Mouse (Mus musculus) heart, postnatal 0 days (tissue): ENCODE measurements around the gene Tep1. TPM values are rescaled to one million over a fixed set of nuclear protein-coding genes. Genes with fewer than 3 reads are reported as not detected.
"Not testable (repeated sequence)": the region's sequence is repeated elsewhere in the genome, so short reads cannot be mapped to it uniquely, and the experiment has no call there.

Source experiments
- ATAC-seq: fragments of 200-750 bp; cut with Nextera tagmentation; 2 replicates; pipeline ENCODE4 v1.8.0; 2017; ENCODE audit warnings: low read depth, moderate number of reproducible peaks, moderate library complexity; ENCODE audit not compliant: insufficient read depth
- DNase-seq: peaks from one replicate; pipeline ENCODE4 v3.0.0-alpha.2; 2016; ENCODE audit warnings: low spot score
- H3K27ac ChIP-seq: fragments of 300-500 bp; sonication (generic); 2 replicates; pipeline ENCODE4 v1.5.1; 2014; ENCODE audit warnings: low read depth, mild to moderate bottlenecking
- H3K27me3 ChIP-seq: fragments of 300-500 bp; sonication (generic); 2 replicates; pipeline ENCODE4 v1.6.1; 2014; ENCODE audit warnings: low read length, mixed read lengths; ENCODE audit not compliant: control insufficient read depth, insufficient read depth
- H3K36me3 ChIP-seq: fragments of 300-500 bp; sonication (generic); replicated peaks from 2 replicates; pipeline ENCODE4 v1.6.1; 2014; ENCODE audit warnings: low read length, mixed read lengths; ENCODE audit not compliant: control insufficient read depth, insufficient read depth
- H3K4me1 ChIP-seq: fragments of 300-500 bp; sonication (generic); 2 replicates; pipeline ENCODE4 v1.6.1; 2014; ENCODE audit warnings: antibody characterized with exemption; ENCODE audit not compliant: control insufficient read depth, insufficient read depth
- H3K4me2 ChIP-seq: fragments of 300-500 bp; sonication (generic); 2 replicates; pipeline ENCODE4 v1.6.1; 2014; ENCODE audit warnings: low read depth, mild to moderate bottlenecking, low read length, moderate library complexity
- H3K4me3 ChIP-seq: fragments of 300-500 bp; sonication (generic); 2 replicates; pipeline ENCODE4 v1.5.1; 2014; ENCODE audit warnings: low read depth, low read length
- H3K9ac ChIP-seq: fragments of 300-500 bp; sonication (generic); replicated peaks from 2 replicates; pipeline ENCODE4 v1.6.1; 2014; ENCODE audit warnings: low read depth, low read length, mixed read lengths
- H3K9me3 ChIP-seq: fragments of 300-500 bp; sonication (generic); replicated peaks from 2 replicates; pipeline ENCODE4 v1.6.1; 2016; ENCODE audit warnings: low read length; ENCODE audit not compliant: control insufficient read depth
- CTCF ChIP-seq: IDR thresholded peaks from 2 replicates; pipeline ENCODE4 v1.5.1; 2016; ENCODE audit warnings: antibody characterized with exemption, control low read depth, low read depth
- EP300 ChIP-seq: IDR thresholded peaks from 2 replicates; pipeline ENCODE4 v1.6.1; 2016; ENCODE audit warnings: antibody characterized with exemption, low read depth
- WGBS: fragments of 180-500 bp; shearing (Covaris S2); extraction: QIAGEN DNeasy Blood & Tissue Kit; methylation state at CpG from one replicate; pipeline ENCODE4 v1.1.7; 2014; 5-methylcytosine and 5-hydroxymethylcytosine counted together
- polyA plus RNA-seq: library from polyadenylated mRNA; unstranded; fragments of >200 nt; fragmentation: Nextera tagmentation; extraction: Ambion mirVana; gene quantifications from 2 replicates; pipeline ENCODE4 v1.2.1, GENCODE M21; 2015
- total RNA-seq: library from RNA; depleted of rRNA; stranded (reverse); fragments of >200 nt; gene quantifications from 2 replicates; pipeline ENCODE4 v1.2.3, GENCODE M21; 2014; ENCODE audit warnings: low replicate concordance

Tep1 gene
- total and polyA plus RNA-seq, 2 experiments from 2014 or later: 4.7 to 29.3 TPM

DNA sequence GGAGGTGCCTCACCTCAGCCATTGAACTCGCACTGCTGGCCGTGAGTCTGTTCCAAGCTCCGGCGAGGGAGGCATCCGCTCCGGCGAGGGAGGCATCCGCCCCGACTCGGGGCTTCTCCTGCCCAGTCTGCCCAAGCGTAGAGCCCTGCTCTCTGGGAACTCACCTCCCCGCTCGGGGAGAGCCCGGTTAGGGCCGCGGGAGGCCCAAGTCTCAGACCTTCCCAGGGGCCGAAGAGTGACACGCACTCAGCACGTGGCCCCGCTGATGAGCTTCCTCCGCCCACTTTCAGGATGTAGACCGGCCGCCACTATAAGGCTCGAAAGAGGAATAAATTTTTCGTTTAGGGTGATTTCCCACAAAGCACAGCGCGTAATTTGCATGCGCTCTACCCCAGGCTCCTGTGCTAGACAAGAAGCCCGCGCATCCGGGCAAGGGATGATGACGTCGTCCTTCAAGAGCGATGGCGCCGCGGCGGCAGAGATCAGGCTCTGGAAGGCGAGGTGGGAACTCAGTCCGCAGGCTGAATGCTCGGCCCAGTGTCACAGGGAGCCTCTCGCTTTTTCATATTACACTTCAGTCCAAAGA is 62.8 kb downstream of the Tep1 start, which contains the start of the genes Ccnb1ip1 and Parp2:
TSS of gene Ccnb1ip1 (minus strand) at position 246 of the 586 bp plus-strand sequence.
TSS of gene Parp2 (plus strand) at position 355 of the 586 bp plus-strand sequence.
- Histone ChIP-seq H3K9me3 (no peaks in the 10 kb centered on the region), H3K4me1 (peaks cover 6% of the 10 kb centered on the region; the same call in 1 of the 2 replicates), H3K27me3 (no peaks in the 10 kb centered on the region), H3K36me3 (peaks cover 20% of the 10 kb centered on the region), H3K9ac (peak within 1 kb of the TSS; percentile 69), H3K4me2 (peak within 1 kb of the TSS; percentile 72), H3K27ac (peak within 1 kb of the TSS; percentile 93), H3K4me3 (peak within 1 kb of the TSS; percentile 78)
- DNase-seq (peak; percentile 97), ATAC-seq (peak; percentile 99)
- under 1% methylated on average over 42 of the region's 42 CpGs for WGBS
- TF ChIP-seq CTCF (no peak), EP300 (peak; percentile 90; the same call in 1 of the 2 replicates)

DNA sequence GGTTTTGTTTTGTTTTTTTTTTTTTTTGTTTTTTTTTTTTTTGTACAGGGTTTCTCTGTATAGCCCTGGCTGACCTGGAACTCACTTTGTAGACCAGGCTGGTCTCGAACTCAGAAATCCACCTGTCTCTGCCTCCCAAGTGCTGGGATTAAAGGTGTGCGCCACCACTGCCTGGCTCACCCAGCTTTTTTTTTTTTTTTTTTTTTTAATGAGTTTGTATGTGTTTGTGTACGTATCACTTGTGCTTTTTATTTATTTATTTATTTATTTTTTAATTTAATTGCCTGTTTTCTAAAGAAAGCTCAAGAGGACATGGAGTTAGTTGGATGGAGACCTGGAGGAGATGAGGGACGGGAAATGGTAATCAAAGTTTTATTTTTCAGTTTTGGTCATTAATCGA is 63.9 kb downstream of the Tep1 start:
- H3K4me1 ChIP-seq, H3K9me3 ChIP-seq, H3K27ac ChIP-seq, H3K36me3 ChIP-seq, H3K9ac ChIP-seq, H3K4me3 ChIP-seq, H3K27me3 ChIP-seq, ATAC-seq, DNase-seq: not testable (repeated sequence)
- peak overlapping the region; percentile 72; the same call in 1 of the 2 replicates for H3K4me2 ChIP-seq
- 91% methylated on average over 5 of the region's 5 CpGs for WGBS

DNA sequence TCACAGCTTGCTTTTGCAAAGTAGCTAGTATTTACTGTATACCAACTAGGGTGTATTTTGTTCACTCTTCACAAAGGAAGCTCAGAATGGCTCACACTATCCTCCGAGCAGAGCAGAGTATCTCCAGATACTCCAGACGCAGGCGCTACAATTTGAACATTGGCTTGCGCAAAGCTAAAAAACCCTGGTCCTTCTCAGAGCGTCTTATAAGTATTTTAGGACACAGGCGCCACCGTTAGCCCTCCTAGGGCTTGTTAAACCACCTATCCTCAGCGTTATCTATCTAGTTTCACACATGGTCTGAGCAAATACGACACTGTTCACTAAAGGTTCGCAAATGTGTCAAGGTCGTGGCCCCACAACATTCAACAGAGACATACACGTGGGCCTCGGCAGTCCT is 65.7 kb downstream of the Tep1 start:
- no peak overlapping the region for H3K4me2 ChIP-seq
- H3K27me3 ChIP-seq: no peaks in the 10 kb centered on the region
- H3K27ac ChIP-seq: no peak overlapping the region
- no peak overlapping the region for H3K9ac ChIP-seq
- H3K4me3 ChIP-seq: no peak overlapping the region
- H3K9me3 ChIP-seq: no peaks in the 10 kb centered on the region
- H3K4me1 ChIP-seq: peaks cover 6% of the 10 kb centered on the region; the same call in 1 of the 2 replicates
- DNase-seq: no peak
- TF ChIP-seq EP300: no peak
- no peak for TF ChIP-seq CTCF
- no peaks in the 10 kb centered on the region for H3K36me3 ChIP-seq
- WGBS: 55% methylated on average over 13 of the region's 13 CpGs
- ATAC-seq: no peak

DNA sequence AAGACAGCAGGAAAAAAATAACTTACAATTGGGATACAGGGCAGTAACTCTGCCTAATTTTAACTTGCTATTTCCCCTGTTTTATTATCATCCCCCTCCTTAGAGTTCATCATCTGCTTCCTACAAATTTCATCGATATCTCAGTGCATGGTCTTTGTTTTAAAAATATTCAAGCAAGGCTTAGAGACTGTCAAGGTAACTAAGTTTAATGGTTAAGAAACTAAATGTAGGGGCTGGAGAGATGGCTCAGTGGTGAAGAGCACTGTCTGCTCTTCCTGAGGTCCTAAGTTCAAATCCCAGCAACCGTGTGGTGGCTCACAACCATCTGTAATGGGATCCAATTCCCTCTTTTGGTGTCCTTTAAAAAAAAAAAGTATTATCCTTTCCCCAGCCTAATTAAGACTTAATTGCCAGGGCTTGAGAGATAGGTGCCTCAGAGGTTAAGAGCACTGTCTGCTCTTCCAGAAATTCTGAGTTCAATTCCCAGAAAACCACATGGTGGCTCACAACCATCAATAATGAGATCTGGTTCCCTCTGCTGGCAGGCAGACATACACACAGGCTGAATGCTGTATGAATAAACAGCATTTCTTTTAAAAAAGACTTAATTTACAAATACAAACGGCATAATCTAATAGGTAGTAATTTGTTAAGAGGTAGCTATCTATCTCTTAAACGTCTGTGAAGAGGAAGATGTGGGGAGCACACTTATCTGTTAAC is 67.4 kb downstream of the Tep1 start:
- 60% methylated on average over 4 of the region's 4 CpGs for WGBS
- no peaks in the 10 kb centered on the region for H3K9me3 ChIP-seq
- no peak overlapping the region for H3K4me3 ChIP-seq
- no peak overlapping the region for H3K27ac ChIP-seq
- H3K27me3 ChIP-seq: no peaks in the 10 kb centered on the region
- no peaks in the 10 kb centered on the region for H3K4me1 ChIP-seq
- no peak overlapping the region for H3K4me2 ChIP-seq
- DNase-seq: no peak
- ATAC-seq: no peak
- H3K9ac ChIP-seq: no peak overlapping the region
- H3K36me3 ChIP-seq: no peaks in the 10 kb centered on the region
- TF ChIP-seq EP300 (no peak), CTCF (peak; percentile 48)

DNA sequence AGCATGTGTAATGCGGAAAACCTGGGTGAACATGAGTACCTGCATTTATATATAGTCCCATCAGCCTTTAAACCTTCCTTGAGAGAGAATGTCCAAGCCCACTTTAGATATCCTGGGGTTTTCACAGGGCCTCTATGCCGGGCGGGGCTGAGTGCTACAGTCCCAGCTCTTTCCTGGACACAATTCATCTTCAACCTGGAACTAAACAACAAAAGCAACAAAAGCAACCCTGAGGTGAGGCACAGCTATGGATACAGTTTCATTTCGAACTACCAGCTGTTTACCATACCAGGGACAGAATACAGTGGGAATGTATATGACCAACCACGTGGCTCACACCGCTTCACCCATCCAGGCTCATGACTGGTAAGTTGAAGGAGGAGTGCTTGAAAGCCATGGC is 67.9 kb downstream of the Tep1 start:
- no peaks in the 10 kb centered on the region for H3K9me3 ChIP-seq
- H3K27me3 ChIP-seq: no peaks in the 10 kb centered on the region
- H3K4me3 ChIP-seq: no peak overlapping the region
- DNase-seq (no peak), ATAC-seq (no peak)
- no peaks in the 10 kb centered on the region for H3K36me3 ChIP-seq
- WGBS: 86% methylated on average over 6 of the region's 6 CpGs
- no peak overlapping the region for H3K9ac ChIP-seq
- TF ChIP-seq CTCF (no peak), EP300 (no peak)
- H3K4me2 ChIP-seq: no peak overlapping the region
- no peaks in the 10 kb centered on the region for H3K4me1 ChIP-seq
- no peak overlapping the region for H3K27ac ChIP-seq
